Mouse (Mus musculus) monocyte, adult 5-6 weeks (primary cell): ENCODE data around the gene Gda. TPM values are rescaled to one million over a fixed set of nuclear protein-coding genes. Genes with fewer than 3 reads are reported as not detected.

Experiments used
- ATAC-seq: fragments of 153-309, 156-312 bp; replicated peaks from 2 replicates; pipeline ENCODE4 v1.8.0; 2017; ENCODE audit warnings: mild to moderate bottlenecking; ENCODE audit not compliant: low TSS enrichment, insufficient number of reproducible peaks, severe bottlenecking, poor library complexity, low FRiP score
- total RNA-seq: library from RNA; stranded (forward); fragments of 200-1000, 200-491, 200-594 nt; gene quantifications from 3 replicates; pipeline ENCODE4 v1.2.3, GENCODE M21; 2017

Gda gene
- total RNA-seq = 131 to 211 TPM (median 188 TPM) in 3 replicates

DNA sequence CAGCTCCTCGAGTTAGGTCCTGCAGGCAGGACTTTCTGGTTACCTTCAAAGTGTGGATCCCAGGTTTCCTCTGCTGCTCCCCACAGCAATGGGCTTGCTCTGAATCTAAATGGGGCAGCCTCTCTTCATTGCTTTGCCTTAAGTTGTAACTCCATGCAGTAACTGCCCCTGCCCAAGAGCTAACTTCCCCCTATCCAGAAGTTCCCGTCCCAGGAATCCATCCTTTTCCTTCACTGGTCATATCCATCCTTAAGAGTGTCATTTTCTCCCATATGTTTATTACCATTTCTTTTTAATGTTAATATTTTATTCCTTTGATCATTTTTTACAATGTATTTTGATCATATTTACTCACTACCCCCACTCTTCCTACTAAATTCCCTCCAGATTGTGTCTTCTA is at the start of gene Gda:
Gda (minus strand) TSS at position 101 of the 400 bp plus-strand sequence.
- no peak for ATAC-seq

DNA sequence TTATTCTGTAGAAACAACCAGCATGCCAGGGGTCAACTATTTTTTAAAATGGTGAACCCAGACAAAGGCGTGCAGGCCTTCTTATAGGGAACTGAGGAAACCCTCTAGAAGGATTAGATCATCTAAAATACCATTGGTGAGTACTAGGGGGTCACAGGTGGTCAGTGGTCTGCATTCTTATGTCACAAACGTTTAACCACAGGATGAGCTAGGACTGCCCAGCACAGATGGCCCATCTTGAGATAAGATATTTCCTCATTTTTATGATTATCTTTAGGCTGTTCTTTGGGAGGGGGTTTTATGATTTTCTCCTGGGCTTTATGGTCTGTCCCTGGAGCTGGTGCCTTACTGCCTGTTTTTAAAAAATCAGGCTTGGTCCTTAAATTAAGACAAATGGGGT is 47.0 kb upstream of the Gda start:
- no peak for ATAC-seq

- ATAC-seq = peak; percentile 94
These were observed 36.9 kb upstream of the Gda start for GRCm38 (mm10) chr19:21510116-21510515.

DNA sequence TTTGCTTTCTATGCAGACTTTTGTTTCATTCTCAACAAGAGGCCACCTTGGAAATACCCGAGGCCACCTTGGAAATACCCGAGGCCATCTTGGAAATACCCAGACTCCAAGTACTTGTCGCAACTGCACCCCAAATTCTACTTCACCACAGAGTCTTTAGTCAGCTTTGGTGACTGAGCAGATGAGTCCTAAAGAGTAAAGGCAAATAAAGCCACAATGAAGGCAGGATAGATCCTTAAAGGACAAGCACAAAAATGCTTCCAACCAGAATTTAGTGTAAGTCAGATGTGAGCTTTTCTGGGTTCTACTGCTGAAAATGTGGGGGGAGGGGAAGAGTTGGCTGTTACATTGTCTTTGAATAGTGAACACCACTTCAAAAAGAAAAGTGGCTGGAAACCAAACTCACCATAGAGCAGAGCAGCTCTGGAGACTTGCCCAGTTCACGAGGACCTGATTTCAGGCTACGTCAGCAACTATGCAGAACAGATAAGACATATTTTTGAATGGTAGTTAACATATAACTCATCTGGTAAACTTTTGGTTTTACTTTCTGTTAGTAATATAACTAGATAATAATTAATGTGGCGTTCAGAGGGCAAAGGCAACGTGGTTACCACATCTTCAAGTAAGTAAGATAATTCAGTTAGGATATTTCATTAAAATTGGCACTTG is 34.5 kb upstream of the Gda start:
- ATAC-seq = no peak

DNA sequence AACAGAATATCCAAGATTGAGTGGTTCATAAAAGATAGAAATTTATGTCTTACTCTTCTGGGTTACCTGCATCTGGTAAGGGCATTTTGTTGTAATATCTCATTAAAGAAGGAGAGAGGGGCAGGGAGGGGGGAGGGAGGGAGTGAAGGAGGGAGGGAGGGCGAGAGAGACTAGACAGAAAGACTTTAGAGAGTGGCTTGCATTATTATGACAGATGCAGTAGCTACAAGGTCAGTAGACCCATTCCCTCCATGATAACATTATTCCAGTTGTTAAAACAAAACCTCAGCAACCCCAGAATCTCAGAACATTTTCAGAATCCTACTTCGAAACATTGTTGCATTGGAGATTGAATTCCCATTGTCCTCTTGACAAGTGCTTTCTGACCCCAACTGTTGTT is 33.9 kb upstream of the Gda start:
- ATAC-seq = no peak

DNA sequence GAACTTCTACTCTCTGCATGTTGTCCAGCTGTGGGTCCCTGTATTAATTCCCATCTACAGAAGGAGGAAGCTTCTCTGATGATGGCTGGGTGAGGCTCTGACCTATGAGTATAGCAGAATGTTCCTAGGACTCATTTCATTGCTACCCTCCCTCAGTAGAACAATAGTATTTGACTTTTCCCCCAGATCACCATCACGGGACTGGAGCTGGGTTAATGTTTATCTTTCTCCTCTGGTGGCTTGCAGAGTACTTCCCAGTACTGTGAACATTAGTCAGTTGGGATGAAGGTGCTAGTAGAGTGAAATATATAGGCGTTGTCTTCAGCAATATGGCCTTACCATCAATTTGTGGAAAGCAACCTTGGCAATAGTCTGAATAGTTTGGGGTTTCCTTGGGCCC is 31.5 kb upstream of the Gda start:
- ATAC-seq = no peak

DNA sequence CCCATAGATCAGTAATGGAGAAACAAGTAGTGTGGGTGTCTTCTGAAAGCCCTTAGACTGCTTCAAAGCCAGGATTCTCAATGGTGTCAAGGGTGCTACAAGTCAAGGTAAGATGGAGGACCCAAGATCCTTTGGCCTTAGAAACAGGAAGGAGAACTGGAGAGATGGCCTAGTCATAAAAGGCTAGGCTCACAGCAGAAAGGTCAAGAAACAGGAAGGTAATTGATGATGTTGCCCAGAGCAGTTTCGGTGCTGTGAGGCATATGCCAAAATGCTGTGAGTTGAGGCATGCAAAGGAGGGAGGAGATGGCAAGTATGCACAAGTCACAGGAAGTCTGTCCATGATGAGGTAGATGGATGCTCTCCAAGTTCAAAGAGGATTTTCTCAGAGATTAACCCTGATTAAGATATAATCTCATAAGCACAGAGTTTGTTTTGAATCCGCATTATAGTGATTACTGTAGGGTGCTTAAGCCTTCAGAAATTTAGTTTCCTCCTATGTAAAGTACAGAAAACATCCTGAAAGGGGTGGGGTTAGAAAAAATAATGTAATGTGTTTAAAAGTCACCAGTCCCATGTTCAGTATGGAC is 26.2 kb upstream of the Gda start:
- peak; percentile 84 for ATAC-seq

- peak; percentile 94 for ATAC-seq
These were observed 22.6 kb upstream of the Gda start for GRCm38 (mm10) chr19:21495817-21496216.

- no peak for ATAC-seq
These were observed 20.7 kb upstream of the Gda start for GRCm38 (mm10) chr19:21493807-21494521.

DNA sequence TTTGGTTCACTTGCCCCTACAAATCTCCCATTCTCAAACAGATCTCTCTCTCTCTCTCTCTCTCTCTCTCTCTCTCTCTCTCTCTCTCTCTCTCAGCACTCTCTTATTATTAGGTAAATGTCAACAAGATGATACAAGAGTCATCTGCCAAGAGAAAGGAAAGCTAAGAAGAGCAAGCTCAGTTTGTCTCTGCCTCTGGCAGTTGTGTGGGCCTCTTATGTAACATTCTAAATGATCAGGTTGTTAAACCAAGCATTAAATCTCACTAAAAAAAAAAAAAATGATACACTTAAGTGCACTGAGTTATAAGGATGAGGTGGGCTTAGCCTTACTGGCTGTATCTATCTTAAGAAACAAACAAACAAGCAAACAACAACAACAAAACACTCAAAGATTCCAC is 18.1 kb upstream of the Gda start:
- no peak for ATAC-seq

- ATAC-seq = no peak
These were observed 14.1 kb upstream of the Gda start for GRCm38 (mm10) chr19:21487124-21487944.

- ATAC-seq = no peak
These were observed 8.9 kb upstream of the Gda start for GRCm38 (mm10) chr19:21482096-21482495.

GRCm38 (mm10) chr19:21481031-21481430 is 7.8 kb upstream of the Gda start:
- no peak for ATAC-seq

- no peak for ATAC-seq
These were observed 6.8 kb upstream of the Gda start for GRCm38 (mm10) chr19:21480053-21480419.

DNA sequence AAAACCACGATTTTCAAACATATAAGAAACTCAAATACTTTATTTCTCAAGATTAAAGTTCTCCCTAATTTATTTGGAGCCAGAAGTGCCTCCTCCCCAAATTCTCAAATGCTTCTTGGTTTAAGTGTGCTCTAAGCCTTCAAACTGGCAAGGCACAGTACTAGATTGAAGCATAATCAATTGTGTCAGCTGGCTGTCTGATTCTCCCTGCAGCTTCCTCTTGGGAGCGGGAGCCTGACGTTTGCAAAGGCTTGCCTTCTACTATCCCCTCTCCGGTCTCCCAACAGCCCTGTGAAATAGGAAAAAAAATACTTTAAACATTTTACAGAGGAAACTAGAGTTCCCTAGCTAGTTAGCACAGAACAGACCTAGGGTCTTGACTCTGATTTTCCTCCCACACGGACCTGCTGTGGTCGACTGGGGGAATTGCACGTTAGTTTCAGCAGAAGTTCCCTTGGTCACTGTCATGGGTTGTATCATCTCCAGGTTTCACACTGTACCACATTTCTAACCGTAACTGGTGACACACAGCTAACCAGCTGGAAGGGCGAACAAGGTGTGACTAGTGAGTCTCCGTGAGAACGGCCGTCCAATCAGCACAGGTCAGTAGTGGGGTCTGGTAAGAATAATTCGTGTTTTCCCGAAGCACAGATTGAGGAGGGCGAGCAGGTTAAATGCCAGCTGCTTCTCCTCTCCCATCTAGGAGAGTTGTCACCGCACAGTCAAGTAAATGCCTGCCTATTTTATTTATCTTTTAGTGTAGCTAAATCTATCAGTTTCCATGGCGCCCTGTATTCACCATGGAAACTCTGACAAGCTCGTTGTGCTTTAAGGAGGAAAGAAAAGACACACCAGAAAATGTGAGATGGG is 6.2 kb upstream of the Gda start:
- ATAC-seq = peak; percentile 28

DNA sequence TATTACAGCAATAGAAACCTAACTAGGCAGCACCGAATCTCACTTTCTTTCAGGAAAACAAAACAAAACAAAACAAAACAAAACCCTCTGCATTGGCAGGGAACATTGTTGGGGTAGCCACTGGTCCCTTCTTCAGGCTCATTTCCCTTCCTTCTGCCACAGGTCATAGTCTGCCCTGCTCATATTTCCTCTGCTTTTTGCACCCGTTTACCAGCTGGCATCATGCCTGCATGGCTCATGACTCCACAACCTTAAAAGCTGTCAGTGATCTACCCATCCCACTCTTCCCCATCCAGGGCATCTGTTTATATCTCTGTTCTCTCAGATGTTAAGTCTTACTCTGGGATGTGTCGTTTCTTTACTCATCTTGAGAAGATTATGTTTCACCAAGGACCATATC is 5.3 kb upstream of the Gda start:
- ATAC-seq = no peak

DNA sequence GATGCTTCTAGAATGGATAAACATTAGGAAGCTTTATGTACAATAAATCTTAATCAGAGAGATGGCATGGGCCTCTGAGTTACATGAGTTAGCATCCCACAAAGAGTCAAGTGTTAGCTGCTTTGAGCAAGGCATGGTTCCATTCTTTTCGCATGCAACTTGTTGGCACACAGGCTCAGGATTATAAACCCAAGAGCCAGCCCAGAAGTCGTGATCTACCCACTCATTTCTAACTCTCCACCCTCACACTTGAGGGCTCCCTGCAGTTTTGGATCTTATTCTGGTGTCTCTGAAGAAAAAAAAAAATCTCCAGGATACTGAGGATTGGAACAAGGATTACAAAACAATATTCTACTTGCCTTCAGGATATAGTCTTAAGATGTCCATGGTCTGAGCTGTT is 4.5 kb upstream of the Gda start:
- no peak for ATAC-seq

- ATAC-seq = peak; percentile 62
These were observed 3.5 kb upstream of the Gda start for GRCm38 (mm10) chr19:21476782-21477181.
